Mouse (Mus musculus): ENCODE results near the gene Ddx23. TPM values are rescaled to one million over a fixed set of nuclear protein-coding genes. Genes with fewer than 3 reads are reported as not detected.
A peak's percentile ranks its signal among the peaks of the same experiment; 100 is the strongest.

Gene Ddx23
- polyA plus RNA-seq, 1 experiment from 2014 or later, result 23.1 TPM

DNA sequence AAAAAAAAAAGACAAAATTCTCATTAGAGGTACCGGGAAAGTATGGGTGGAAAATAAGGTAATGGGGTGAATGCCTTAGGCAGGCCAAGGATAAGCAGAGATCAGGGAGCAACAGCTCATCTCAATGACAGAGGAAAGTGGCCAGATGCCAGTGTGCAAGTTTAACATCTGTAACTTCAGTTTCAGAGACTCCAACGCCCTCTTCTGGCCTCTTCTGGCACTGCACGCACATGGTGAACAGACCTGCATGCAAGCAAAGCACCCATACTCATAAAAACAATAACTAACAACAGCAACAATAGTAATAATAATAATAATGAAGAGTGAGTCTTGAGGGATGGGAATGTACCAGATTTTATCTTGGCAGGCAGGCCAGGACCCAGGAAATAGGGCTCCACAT is 23.2 kb upstream of the Ddx23 start:
- Histone ChIP-seq H3K4me2 (no peak overlapping the region), H3K27ac (no peak overlapping the region), H3K4me3 (replicated peaks) (no peak overlapping the region), H3K36me3 (no peaks in the 10 kb centered on the region), H3K27me3 (peaks cover 21% of the 10 kb centered on the region), H3K9ac (no peak overlapping the region), H3K4me1 (peaks cover 2% of the 10 kb centered on the region; the same call in 1 of the 2 replicates), H3K9me3 (replicated peaks) (no peaks in the 10 kb centered on the region)
- no peak for ATAC-seq (replicated peaks; ENCODE audit: low FRiP score)
- WGBS, result 67% methylated on average over 3 of the region's 3 CpGs

DNA sequence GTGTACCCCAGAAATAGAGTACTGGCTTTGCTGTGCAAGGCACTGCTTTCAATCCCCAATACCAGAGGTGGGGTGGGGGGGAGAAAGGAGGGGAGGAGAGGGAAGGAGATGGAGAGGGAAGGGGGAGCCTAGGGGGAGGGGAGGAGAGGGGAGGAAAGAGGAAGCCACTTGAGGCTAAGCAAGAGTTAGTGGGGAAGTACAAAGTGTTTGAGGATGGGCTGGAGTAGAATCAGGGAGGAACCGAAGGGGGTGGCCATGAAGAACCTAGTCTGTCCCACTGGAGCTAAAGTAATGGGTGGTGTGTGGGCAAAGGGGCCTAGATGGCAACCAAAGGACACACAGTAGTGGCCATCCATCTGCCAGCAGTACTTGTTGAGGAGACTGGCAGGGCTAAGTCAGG is 21.1 kb upstream of the Ddx23 start:
- Histone ChIP-seq H3K36me3 (no peaks in the 10 kb centered on the region), H3K9ac (no peak overlapping the region), H3K27me3 (peaks cover 33% of the 10 kb centered on the region), H3K4me2 (no peak overlapping the region), H3K27ac (no peak overlapping the region), H3K9me3 (replicated peaks) (no peaks in the 10 kb centered on the region), H3K4me3 (replicated peaks) (no peak overlapping the region), H3K4me1 (0 out of 2 replicates have a peak, but pooled peaks cover 2% of the 10 kb centered on the region)
- 95% methylated on average over 1 of the region's 1 CpGs for WGBS
- no peak for ATAC-seq (replicated peaks; ENCODE audit: low FRiP score)

DNA sequence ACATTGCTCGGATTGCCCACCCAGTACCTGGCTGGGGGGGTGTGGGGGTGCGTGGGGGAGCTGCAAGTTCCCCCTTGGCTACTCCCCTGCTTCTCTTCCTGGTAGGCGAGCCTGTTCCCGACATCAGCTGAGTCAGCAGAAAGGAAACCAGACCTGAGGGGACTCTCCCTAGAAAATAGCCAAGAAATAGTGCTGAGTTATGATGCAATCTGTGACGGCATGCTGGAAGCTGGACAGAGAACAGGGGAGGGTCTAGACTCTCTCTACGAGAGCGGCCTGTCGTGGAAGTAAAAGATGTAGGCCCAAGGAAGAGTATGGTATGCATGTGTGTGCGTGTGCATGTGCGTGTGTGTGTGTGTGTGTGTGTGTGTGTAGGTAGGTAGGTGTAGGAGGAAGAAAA is 20.5 kb upstream of the Ddx23 start:
- H3K4me1 ChIP-seq, result 0 out of 2 replicates have a peak, but pooled peaks cover 2% of the 10 kb centered on the region
- no peaks in the 10 kb centered on the region for H3K9me3 ChIP-seq (replicated peaks)
- H3K4me3 ChIP-seq (replicated peaks), result no peak overlapping the region
- WGBS, result 50% methylated on average over 10 of the region's 10 CpGs
- no peak overlapping the region for H3K27ac ChIP-seq
- no peaks in the 10 kb centered on the region for H3K36me3 ChIP-seq
- ATAC-seq (replicated peaks; ENCODE audit: low FRiP score), result no peak
- H3K4me2 ChIP-seq, result no peak overlapping the region
- no peak overlapping the region for H3K9ac ChIP-seq
- H3K27me3 ChIP-seq, result peaks cover 36% of the 10 kb centered on the region

DNA sequence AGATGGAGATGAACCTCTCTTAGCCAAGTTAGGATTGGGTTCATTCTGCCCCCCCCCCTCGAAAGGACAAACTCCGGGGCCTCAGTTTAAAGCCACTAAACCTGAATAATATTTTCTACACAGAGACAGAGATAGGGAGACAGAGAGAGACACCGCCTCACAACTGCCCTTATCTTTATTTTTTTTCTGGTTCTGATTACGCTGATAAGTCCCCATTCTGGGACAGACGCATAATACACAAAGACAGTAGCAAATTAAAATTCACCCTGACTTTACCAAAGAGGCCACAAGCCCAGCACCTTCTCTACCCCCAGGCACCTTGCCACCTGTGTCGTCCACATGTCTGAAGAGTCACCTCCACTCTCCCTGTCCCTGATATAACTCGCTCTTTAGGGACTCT is 18.9 kb upstream of the Ddx23 start:
- H3K4me2 ChIP-seq, result no peak overlapping the region
- no peak overlapping the region for H3K9ac ChIP-seq
- no peak overlapping the region for H3K4me3 ChIP-seq (replicated peaks)
- H3K4me1 ChIP-seq, result peaks cover 11% of the 10 kb centered on the region
- 75% methylated on average over 7 of the region's 7 CpGs for WGBS
- peaks cover 39% of the 10 kb centered on the region for H3K27me3 ChIP-seq
- no peaks in the 10 kb centered on the region for H3K9me3 ChIP-seq (replicated peaks)
- no peak overlapping the region for H3K27ac ChIP-seq
- ATAC-seq (replicated peaks; ENCODE audit: low FRiP score), result no peak
- H3K36me3 ChIP-seq, result no peaks in the 10 kb centered on the region

DNA sequence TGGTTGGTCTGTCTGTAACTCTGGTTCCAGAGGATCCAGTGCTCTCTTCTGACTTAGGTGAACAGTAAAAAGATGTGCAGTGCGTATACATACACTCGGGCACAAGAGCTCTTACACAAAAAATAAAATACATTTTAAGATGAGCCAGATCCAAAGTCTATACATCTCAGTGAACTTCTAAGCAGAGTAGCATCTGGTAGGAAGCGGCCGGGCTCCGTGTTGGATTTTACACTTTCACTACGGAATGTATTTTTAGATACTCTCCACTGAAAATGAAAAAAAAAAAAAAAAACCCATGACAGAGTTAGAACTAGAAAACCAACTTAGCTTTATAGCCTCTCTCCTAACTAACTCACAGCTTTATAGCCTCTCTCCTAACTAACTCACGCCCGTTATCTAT is 18.0 kb upstream of the Ddx23 start:
- WGBS, result 86% methylated on average over 8 of the region's 8 CpGs
- Histone ChIP-seq H3K9me3 (replicated peaks) (no peaks in the 10 kb centered on the region), H3K9ac (no peak overlapping the region), H3K4me1 (peaks cover 21% of the 10 kb centered on the region), H3K4me3 (replicated peaks) (no peak overlapping the region), H3K4me2 (no peak overlapping the region), H3K36me3 (no peaks in the 10 kb centered on the region), H3K27ac (no peak overlapping the region), H3K27me3 (peaks cover 48% of the 10 kb centered on the region)
- no peak for ATAC-seq (replicated peaks; ENCODE audit: low FRiP score)

DNA sequence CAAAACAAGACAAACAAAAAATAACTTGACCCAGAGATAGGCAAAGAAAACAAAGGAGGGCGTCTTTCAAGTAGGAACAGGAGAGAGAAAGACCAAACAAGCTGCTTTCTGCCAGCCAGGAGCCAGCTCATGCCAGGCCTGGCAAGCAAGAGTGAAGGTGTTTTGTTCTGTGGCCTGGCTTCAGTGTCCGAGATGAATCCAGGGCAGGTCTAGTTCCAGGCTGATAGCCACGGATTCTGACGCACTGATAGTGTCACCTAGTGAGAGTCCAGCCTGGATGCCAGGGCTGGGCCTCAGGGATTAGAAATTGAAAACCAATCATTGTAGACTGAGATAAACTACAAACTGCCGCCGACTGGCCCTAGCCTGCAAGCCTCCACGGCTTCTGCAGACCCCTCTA is 15.3 kb upstream of the Ddx23 start:
- Histone ChIP-seq H3K4me2 (no peak overlapping the region), H3K4me3 (replicated peaks) (no peak overlapping the region), H3K9me3 (replicated peaks) (no peaks in the 10 kb centered on the region), H3K4me1 (peaks cover 34% of the 10 kb centered on the region), H3K27me3 (peaks cover 72% of the 10 kb centered on the region), H3K9ac (no peak overlapping the region), H3K36me3 (no peaks in the 10 kb centered on the region), H3K27ac (no peak overlapping the region)
- ATAC-seq (replicated peaks; ENCODE audit: low FRiP score), result no peak
- WGBS, result 67% methylated on average over 7 of the region's 7 CpGs

DNA sequence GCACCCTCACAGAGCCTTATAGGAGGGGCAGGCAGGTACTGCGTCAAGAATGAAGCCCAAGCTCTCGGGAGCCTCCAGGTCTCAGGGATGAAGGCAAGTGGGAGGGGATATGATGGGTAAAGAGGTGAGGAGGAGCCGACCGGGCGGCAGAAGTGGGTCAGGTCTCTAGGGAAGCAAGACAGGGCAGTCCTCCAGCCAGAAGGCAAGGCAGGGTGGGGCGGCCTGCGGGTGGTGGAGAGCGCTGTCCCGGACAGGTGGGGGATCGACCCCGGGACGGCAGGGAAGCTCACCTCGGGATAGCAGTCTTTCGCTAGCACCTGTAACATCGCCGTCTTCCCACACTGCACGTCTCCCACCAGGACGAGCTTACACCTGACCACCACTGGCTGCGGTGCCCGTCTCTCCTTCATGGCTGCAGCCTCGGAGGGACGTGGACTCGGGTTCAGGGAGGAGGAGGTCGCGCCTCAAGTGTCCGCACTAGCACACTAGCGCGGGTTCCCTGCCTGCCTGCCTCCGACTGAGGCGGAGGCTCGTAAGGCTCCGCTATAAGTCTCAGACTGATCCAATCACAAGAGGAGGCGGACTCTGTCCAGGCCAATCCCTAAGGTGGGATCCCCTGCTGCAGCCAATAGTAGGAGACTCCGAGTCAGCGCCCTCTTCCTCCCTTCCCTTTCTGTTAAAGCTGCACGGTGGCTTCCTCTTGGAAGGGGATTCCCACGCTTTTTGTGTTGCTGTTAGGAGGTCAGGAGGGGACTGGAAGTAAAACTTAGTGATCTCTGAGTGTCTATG is 14.4 kb upstream of the Ddx23 start, which contains the start of gene Rnd1:
Gene Rnd1, minus strand, starts transcription at position 522 of the 789 bp plus-strand sequence.
- peak within 1 kb of the TSS; percentile 38 for H3K4me3 ChIP-seq (replicated peaks)
- ATAC-seq (replicated peaks; ENCODE audit: low FRiP score), result peak; percentile 96
- H3K36me3 ChIP-seq, result no peaks in the 10 kb centered on the region
- no peak within 1 kb of the TSS for H3K9ac ChIP-seq
- WGBS, result under 1% methylated on average over 36 of the region's 37 CpGs
- H3K27ac ChIP-seq, result no peak within 1 kb of the TSS
- H3K27me3 ChIP-seq, result peaks cover 73% of the 10 kb centered on the region
- H3K4me1 ChIP-seq, result peaks cover 34% of the 10 kb centered on the region
- peak within 1 kb of the TSS; percentile 70 for H3K4me2 ChIP-seq
- no peaks in the 10 kb centered on the region for H3K9me3 ChIP-seq (replicated peaks)

DNA sequence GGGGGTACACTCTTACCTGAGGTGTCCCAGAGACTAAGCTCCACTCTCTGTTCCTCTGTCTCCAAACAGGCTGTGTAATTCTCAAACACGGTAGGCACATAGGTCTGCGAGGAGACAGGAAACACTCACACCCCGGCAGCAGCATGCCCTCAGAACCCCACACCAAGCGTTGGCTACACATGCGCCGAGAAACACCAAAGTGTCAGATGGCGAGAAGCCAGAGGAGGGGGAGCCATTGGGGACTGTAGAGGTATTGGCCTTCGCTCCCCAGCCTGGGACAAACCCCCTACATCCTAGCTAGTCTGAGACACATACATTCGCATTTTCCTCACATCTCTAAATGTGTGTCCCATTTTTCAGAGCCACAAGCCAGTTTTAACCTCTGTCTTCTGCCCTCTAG is 13.8 kb upstream of the Ddx23 start:
- no peak for ATAC-seq (replicated peaks; ENCODE audit: low FRiP score)
- no peak overlapping the region for H3K9ac ChIP-seq
- no peak overlapping the region for H3K27ac ChIP-seq
- H3K27me3 ChIP-seq, result peaks cover 67% of the 10 kb centered on the region
- H3K36me3 ChIP-seq, result no peaks in the 10 kb centered on the region
- H3K4me3 ChIP-seq (replicated peaks), result peak overlapping the region; percentile 38
- no peaks in the 10 kb centered on the region for H3K9me3 ChIP-seq (replicated peaks)
- 2% methylated on average over 9 of the region's 9 CpGs for WGBS
- H3K4me1 ChIP-seq, result peaks cover 34% of the 10 kb centered on the region
- H3K4me2 ChIP-seq, result peak overlapping the region; percentile 70

DNA sequence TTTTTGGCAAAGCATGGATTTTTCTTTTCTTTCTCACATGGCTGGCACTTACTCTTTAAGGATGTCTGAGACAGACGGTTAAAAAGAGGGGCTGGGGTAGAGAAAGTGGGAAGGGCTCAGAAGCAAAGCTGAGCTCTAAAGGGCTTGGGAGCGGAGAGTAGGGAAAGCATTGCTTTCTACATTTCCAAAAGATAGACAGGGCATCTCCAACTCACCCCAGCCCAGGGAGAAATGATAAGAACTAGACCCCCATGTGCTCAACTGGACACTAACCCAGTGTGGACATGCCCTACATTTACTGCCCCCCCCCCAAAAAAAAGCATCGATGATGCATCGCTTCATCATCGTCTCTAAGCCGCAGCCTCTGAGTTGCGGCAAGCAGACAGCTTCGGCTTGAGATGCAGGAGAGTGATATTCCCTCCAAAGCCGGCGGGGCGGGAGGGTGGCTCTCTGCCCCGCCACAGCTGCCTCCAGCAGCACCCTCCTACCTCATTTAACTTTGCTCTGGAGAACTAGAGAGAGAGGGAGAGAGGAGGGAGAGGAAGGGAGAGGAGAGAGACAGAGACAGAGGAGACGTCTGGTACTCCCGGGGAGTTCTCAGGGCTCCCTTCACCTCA is 13.0 kb upstream of the Ddx23 start:
- Histone ChIP-seq H3K4me1 (peaks cover 34% of the 10 kb centered on the region), H3K9me3 (replicated peaks) (no peaks in the 10 kb centered on the region), H3K27ac (no peak overlapping the region), H3K4me2 (peak overlapping the region; percentile 70), H3K27me3 (peaks cover 60% of the 10 kb centered on the region), H3K4me3 (replicated peaks) (peak overlapping the region; percentile 38), H3K9ac (no peak overlapping the region), H3K36me3 (no peaks in the 10 kb centered on the region)
- WGBS, result 3% methylated on average over 14 of the region's 14 CpGs
- ATAC-seq (replicated peaks; ENCODE audit: low FRiP score), result no peak

DNA sequence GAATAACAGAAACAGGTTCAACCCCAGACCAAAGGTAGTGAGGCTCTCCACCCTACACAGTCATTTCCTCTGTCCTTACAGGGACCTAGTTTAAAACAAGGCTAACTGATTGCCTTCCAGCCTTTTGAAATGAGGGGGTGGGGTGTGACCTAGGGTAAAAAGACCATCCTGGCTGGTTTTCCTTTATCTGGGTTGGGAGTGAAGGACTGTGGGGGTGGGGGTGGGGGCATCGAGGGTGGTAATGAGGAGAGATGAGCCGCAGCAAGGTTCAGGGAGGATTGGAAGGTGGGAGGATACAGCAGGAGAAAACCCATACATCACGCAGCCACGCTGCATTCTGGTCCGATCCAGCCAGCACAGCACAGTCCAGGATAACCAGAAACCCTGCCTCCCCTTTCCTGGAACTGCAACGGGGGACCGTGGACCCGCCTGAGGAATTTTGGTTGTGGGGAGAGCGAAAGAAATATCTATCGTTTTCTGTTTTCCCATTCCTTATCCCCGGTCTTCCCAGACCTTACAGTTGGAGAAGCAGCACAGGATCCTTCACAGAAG is 12.4 kb upstream of the Ddx23 start:
- H3K4me2 ChIP-seq, result peak overlapping the region; percentile 70
- peaks cover 34% of the 10 kb centered on the region for H3K4me1 ChIP-seq
- no peaks in the 10 kb centered on the region for H3K36me3 ChIP-seq
- H3K9me3 ChIP-seq (replicated peaks), result no peaks in the 10 kb centered on the region
- H3K27ac ChIP-seq, result no peak overlapping the region
- 9% methylated on average over 11 of the region's 11 CpGs for WGBS
- no peak for ATAC-seq (replicated peaks; ENCODE audit: low FRiP score)
- H3K4me3 ChIP-seq (replicated peaks), result peak overlapping the region; percentile 38
- H3K9ac ChIP-seq, result no peak overlapping the region
- H3K27me3 ChIP-seq, result peaks cover 63% of the 10 kb centered on the region

DNA sequence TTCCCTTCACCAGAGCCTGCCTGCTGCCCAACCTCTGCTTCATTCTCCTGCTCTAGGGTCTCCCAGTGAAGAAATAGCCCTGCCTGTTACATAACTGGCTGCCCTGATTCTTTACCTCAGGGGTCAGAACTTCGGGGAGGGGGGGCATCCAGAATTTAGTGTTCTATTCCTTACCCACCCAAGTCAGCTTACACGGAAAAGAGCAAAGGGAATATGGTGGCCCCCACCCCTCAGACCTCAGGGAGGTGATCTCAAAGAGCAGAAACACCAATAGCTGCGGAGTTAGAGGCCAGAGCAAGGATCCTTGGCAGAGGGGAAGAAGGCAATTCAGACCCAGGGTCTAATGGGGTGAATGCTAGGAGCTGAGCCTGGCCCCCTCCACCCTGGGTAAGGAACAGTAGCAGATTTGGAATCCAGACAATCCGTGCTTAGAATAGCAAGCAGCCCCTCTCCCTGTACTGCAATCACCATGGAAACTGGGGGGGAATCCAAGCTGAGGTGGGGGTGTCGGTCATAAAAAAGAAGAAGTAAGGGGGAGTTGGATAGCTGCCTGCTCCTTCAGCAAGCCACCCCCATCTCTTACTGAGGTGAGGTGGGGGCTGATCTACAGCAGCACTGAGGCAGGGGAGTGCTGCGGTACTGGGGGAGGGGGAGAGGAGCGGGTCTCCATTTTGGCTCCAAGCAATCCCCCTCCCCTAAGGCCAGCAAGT is 11.7 kb upstream of the Ddx23 start:
- H3K27me3 ChIP-seq, result peaks cover 60% of the 10 kb centered on the region
- no peak for ATAC-seq (replicated peaks; ENCODE audit: low FRiP score)
- no peak overlapping the region for H3K27ac ChIP-seq
- H3K9me3 ChIP-seq (replicated peaks), result no peaks in the 10 kb centered on the region
- no peak overlapping the region for H3K4me3 ChIP-seq (replicated peaks)
- WGBS, result 17% methylated on average over 7 of the region's 7 CpGs
- H3K4me1 ChIP-seq, result peaks cover 34% of the 10 kb centered on the region
- no peaks in the 10 kb centered on the region for H3K36me3 ChIP-seq
- H3K4me2 ChIP-seq, result peak overlapping the region; percentile 70
- H3K9ac ChIP-seq, result no peak overlapping the region

DNA sequence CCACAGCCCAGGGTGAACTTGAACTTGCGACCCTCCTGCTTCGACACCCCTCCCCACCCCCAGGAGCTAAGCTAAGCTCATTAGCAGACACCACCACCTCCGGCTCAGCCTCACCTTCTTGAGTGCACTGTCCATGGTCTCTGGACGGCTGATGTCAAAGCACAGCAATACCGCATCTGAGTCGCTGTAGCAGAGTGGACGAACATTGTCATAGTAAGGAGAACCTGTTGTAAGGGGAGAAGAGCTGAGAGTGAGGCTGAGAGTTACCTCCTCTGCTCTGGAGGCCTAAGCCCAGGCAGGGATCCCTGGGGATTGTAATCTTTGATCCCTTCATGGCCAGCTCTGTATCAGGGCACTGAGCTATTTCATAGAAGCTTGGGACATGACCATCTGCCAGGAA is 11.0 kb upstream of the Ddx23 start:
- no peak overlapping the region for H3K4me2 ChIP-seq
- ATAC-seq (replicated peaks; ENCODE audit: low FRiP score), result no peak
- no peak overlapping the region for H3K9ac ChIP-seq
- H3K27me3 ChIP-seq, result peaks cover 54% of the 10 kb centered on the region
- peaks cover 34% of the 10 kb centered on the region for H3K4me1 ChIP-seq
- H3K9me3 ChIP-seq (replicated peaks), result no peaks in the 10 kb centered on the region
- no peak overlapping the region for H3K27ac ChIP-seq
- no peak overlapping the region for H3K4me3 ChIP-seq (replicated peaks)
- 82% methylated on average over 7 of the region's 7 CpGs for WGBS
- no peaks in the 10 kb centered on the region for H3K36me3 ChIP-seq

Measured in kidney, embryonic 15.5 days (tissue).